Mouse (Mus musculus): ENCODE results near the gene Dnajc30. TPM values are rescaled to one million over a fixed set of nuclear protein-coding genes. Genes with fewer than 3 reads are reported as not detected.
"Not testable (repeated sequence)": the region's sequence is repeated elsewhere in the genome, so short reads cannot be mapped to it uniquely, and the experiment has no call there.

The Dnajc30 gene
- polyA plus RNA-seq, 1 experiment from 2014 or later = 36.3 TPM

DNA sequence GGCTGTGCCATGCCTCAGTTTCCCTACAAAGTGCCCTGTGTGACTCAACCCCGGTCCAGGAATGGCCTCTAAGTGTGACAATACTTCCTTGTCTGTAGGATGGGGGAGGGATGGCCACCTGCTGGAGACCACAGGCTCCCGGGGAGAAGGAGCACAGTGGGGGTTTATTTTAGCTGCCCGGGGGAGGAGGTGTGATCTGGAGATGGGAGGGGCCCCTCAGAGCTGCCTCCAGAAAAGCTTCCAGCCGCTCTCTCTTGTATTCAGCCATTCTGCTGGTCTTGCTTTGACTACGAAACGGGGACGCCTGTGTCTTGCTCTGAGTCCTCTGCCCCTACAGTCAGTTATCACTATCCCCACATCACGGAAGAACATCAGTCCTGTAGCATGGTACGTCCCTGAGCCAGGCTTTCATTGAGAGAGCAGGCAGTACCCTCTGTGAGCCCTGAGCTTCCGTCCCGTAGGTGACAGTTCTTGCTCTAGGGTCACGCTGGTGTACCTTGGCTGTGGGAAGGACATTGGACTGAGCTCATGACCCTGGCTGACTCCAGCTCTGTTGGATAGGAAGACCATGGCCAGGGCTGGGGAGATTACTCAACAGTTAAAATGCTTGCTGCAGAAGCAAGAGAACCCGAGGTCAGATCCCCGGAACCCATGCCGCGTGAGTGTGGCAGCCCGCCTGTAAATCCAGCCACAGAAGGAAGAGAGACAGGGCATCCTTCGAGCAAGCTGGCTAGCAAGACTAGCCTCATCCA is 28.2 kb upstream of the Dnajc30 start:
- H3K9ac ChIP-seq = no peak overlapping the region
- no peak overlapping the region for H3K27ac ChIP-seq (replicated peaks)
- ATAC-seq (ENCODE audit: insufficient number of reproducible peaks, low FRiP score, low TSS enrichment, low read depth) = no peak
- WGBS = 69% methylated on average over 18 of the region's 18 CpGs
- H3K4me2 ChIP-seq (replicated peaks) = no peak overlapping the region
- no peak overlapping the region for H3K4me3 ChIP-seq (replicated peaks)
- H3K9me3 ChIP-seq (replicated peaks) = no peaks in the 10 kb centered on the region
- H3K4me1 ChIP-seq = peaks cover 10% of the 10 kb centered on the region; the same call in 1 of the 2 replicates
- H3K27me3 ChIP-seq = no peaks in the 10 kb centered on the region
- H3K36me3 ChIP-seq = peaks cover 22% of the 10 kb centered on the region; the same call in 1 of the 2 replicates

DNA sequence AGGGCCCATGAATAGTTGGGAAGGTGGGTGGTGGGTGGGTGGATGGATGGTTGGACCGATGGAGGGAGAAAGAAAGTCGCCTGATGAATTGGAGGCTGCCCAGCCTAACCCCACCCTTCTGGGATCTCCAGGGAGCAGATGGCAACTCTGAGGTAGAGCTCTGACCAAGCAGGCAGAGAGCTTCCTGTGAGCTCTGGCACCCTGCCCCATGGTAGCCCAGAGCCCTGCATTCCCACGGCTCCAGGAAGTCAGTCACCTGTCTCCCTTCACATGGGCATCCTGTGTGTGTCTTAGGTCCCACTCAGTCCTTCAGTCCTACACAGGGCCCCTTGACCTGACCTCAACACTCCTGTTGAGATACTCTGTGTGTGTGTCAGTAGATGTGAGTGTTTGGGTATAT is 26.1 kb upstream of the Dnajc30 start:
- Histone ChIP-seq H3K4me2 (replicated peaks) (no peak overlapping the region), H3K4me1 (peaks cover 10% of the 10 kb centered on the region; the same call in 1 of the 2 replicates), H3K27ac (replicated peaks) (no peak overlapping the region), H3K9me3 (replicated peaks) (no peaks in the 10 kb centered on the region), H3K4me3 (replicated peaks) (no peak overlapping the region), H3K9ac (no peak overlapping the region), H3K36me3 (peaks cover 22% of the 10 kb centered on the region; the same call in 1 of the 2 replicates), H3K27me3 (no peaks in the 10 kb centered on the region)
- ATAC-seq (ENCODE audit: insufficient number of reproducible peaks, low FRiP score, low TSS enrichment, low read depth) = no peak
- 81% methylated on average over 3 of the region's 3 CpGs for WGBS

DNA sequence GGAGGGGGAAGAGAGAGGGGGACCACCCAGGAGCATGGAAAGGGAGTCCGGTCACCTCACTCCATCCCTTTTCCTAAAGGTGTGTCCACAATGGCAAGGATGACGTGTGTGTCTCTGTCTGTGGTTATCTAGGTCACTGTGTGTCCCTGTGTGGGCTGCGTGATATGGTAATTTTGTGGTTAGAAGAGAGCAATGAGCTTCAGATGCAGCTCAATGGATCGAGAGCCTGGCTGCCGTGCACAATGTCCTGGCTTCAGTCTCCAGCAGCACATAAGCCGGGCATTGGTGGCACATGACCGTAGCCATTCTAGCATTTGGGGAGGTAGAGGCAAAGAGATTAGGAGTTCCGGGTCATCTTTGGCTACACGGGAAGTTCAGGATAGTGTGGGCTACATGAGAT is 24.5 kb upstream of the Dnajc30 start:
- Histone ChIP-seq H3K4me1 (peaks cover 10% of the 10 kb centered on the region; the same call in 1 of the 2 replicates), H3K27me3 (no peaks in the 10 kb centered on the region), H3K4me2 (replicated peaks) (no peak overlapping the region), H3K27ac (replicated peaks) (no peak overlapping the region), H3K36me3 (peaks cover 27% of the 10 kb centered on the region; the same call in 1 of the 2 replicates), H3K9me3 (replicated peaks) (no peaks in the 10 kb centered on the region), H3K4me3 (replicated peaks) (no peak overlapping the region), H3K9ac (no peak overlapping the region)
- 76% methylated on average over 9 of the region's 9 CpGs for WGBS
- no peak for ATAC-seq (ENCODE audit: insufficient number of reproducible peaks, low FRiP score, low TSS enrichment, low read depth)

DNA sequence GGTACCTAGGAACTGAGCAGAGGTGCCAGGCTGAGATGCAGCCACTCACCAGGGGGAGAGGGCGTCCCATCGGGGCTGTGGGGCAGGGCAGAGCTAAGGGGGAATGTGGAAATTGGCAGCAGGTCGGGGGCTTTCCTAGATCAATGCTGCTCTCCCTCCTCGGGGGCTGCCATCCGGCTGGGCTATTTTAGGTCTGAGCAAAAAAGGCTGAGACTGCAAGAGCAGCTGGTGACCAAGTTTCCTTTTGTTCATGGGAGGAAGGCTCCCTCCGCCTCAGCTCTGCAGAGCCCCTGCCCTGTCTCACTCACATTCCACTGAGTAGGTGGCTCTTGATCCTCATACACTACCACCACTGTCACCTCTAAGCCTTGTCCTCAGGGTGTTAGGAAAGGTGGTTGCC is 23.9 kb upstream of the Dnajc30 start:
- WGBS = 43% methylated on average over 6 of the region's 6 CpGs
- H3K9me3 ChIP-seq (replicated peaks) = no peaks in the 10 kb centered on the region
- no peak overlapping the region for H3K9ac ChIP-seq
- no peak overlapping the region for H3K4me2 ChIP-seq (replicated peaks)
- ATAC-seq (ENCODE audit: insufficient number of reproducible peaks, low FRiP score, low TSS enrichment, low read depth) = no peak
- peaks cover 10% of the 10 kb centered on the region; the same call in 1 of the 2 replicates for H3K4me1 ChIP-seq
- no peak overlapping the region for H3K4me3 ChIP-seq (replicated peaks)
- H3K27me3 ChIP-seq = no peaks in the 10 kb centered on the region
- H3K36me3 ChIP-seq = peaks cover 32% of the 10 kb centered on the region
- no peak overlapping the region for H3K27ac ChIP-seq (replicated peaks)

DNA sequence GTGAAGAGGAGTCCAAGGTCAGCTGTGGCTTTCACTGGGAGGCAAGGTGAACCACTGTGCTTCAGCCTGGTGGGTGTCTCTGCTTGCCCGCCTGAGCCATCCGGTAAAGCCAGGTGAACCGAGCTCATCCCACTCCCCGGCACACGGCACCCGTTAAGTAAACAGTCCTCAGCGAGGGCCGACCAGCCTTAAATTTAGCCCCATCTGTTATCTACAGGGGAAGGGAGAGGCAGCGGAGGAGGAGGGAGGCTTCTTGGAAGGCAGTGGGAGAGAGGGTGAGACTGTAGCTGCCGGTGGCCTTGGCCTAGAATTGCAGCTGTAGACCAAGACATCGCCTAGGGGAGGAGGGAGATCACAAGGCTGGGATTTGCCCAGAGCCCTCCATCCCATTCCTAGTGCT is 23.2 kb upstream of the Dnajc30 start:
- Histone ChIP-seq H3K36me3 (peaks cover 39% of the 10 kb centered on the region), H3K4me3 (replicated peaks) (no peak overlapping the region)

DNA sequence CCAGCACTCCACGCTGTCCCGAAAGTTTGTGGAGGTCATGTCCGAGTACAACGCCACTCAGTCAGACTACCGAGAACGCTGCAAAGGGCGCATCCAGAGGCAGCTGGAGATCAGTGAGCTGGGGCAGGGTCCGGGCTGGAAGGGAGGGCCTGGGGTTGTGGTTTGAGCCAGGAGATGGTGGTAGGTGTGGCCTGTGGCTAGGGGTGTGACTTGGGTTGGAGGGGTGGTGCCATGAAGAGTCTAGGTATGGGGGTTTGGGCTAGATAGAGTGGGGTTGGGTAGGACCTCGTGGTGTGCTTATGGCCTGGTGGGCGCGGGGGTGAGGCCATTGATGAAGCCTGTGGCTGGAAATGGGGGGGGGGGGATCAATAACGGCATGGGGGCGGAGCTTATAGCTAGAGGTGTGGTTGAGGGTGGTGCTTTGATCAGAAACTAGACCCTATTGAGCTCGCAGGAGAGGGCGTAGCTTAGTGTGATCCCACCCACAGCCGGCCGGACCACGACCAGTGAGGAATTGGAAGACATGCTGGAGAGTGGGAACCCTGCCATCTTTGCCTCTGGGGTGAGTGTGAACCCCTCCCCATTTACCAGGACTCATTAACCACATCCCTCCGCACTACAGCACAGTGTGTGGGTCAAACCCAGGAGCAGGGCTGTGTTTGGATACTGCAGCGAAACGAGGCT is 21.8 kb upstream of the Dnajc30 start:
- Histone ChIP-seq H3K9ac (no peak overlapping the region), H3K36me3 (peaks cover 45% of the 10 kb centered on the region), H3K27me3 (no peaks in the 10 kb centered on the region), H3K4me2 (replicated peaks) (no peak overlapping the region), H3K4me1 (peaks cover 10% of the 10 kb centered on the region; the same call in 1 of the 2 replicates), H3K9me3 (replicated peaks) (no peaks in the 10 kb centered on the region), H3K27ac (replicated peaks) (no peak overlapping the region), H3K4me3 (replicated peaks) (no peak overlapping the region)
- no peak for ATAC-seq (ENCODE audit: insufficient number of reproducible peaks, low FRiP score, low TSS enrichment, low read depth)
- 38% methylated on average over 20 of the region's 21 CpGs for WGBS

More for the DNA sequence above, 23.2 kb upstream of the Dnajc30 start:
- ATAC-seq (ENCODE audit: insufficient number of reproducible peaks, low FRiP score, low TSS enrichment, low read depth) = no peak
- Histone ChIP-seq H3K4me1 (peaks cover 10% of the 10 kb centered on the region; the same call in 1 of the 2 replicates), H3K9me3 (replicated peaks) (no peaks in the 10 kb centered on the region), H3K9ac (no peak overlapping the region), H3K27me3 (no peaks in the 10 kb centered on the region), H3K27ac (replicated peaks) (no peak overlapping the region), H3K4me2 (replicated peaks) (no peak overlapping the region)
- WGBS = 82% methylated on average over 11 of the region's 11 CpGs

DNA sequence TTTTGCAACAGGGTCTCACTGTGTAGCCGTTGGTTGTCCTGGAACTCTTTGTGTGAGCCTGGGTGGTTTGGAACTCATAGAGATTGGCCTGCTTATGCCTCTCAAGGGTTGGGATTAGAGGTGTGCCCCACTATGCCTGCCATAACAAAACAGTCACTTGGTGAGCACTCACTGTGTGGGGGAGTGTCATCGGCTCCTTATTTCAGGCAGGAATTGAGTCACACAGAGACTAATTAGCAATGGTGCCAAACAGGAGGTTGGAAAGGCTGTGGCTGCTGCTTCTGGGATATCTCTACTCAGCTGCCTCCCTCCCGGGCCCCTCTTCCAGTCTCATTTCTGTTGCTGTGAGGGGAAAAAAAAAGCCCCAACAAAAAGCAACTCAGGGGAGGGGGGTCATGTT is 19.4 kb upstream of the Dnajc30 start:
- no peak overlapping the region for H3K9ac ChIP-seq
- H3K4me2 ChIP-seq (replicated peaks) = no peak overlapping the region
- no peaks in the 10 kb centered on the region for H3K27me3 ChIP-seq
- H3K4me1 ChIP-seq = peaks cover 9% of the 10 kb centered on the region; the same call in 1 of the 2 replicates
- no peak overlapping the region for H3K27ac ChIP-seq (replicated peaks)
- H3K4me3 ChIP-seq (replicated peaks) = no peak overlapping the region
- H3K36me3 ChIP-seq = peaks cover 48% of the 10 kb centered on the region
- no peak for ATAC-seq (ENCODE audit: insufficient number of reproducible peaks, low FRiP score, low TSS enrichment, low read depth)
- WGBS = 88% methylated on average over 3 of the region's 3 CpGs
- no peaks in the 10 kb centered on the region for H3K9me3 ChIP-seq (replicated peaks)

DNA sequence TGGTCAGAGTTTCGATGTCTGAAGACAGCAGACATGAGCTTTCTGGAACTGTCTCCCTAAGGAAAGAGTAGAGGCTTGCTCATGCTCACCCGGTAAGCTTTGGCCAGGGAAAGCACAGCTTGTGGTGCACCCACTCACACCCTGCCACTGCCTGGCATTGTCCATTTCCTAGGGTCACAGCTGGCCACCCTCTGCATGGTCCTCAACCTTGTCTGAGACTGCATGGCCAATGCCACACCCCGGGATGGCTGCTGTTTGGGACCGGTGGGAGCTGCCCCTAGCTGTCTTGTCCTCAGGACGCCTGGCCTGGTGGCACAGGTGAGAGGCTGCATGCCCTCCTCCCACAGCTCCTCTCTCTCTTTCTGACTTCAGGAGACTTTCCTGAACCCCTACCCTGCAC is 15.5 kb upstream of the Dnajc30 start:
- no peak overlapping the region for H3K4me3 ChIP-seq (replicated peaks)
- no peak overlapping the region for H3K27ac ChIP-seq (replicated peaks)
- no peaks in the 10 kb centered on the region for H3K4me1 ChIP-seq
- ATAC-seq (ENCODE audit: insufficient number of reproducible peaks, low FRiP score, low TSS enrichment, low read depth) = no peak
- H3K27me3 ChIP-seq = no peaks in the 10 kb centered on the region
- H3K36me3 ChIP-seq = peaks cover 65% of the 10 kb centered on the region
- no peak overlapping the region for H3K4me2 ChIP-seq (replicated peaks)
- WGBS = 91% methylated on average over 5 of the region's 5 CpGs
- no peaks in the 10 kb centered on the region for H3K9me3 ChIP-seq (replicated peaks)
- no peak overlapping the region for H3K9ac ChIP-seq

DNA sequence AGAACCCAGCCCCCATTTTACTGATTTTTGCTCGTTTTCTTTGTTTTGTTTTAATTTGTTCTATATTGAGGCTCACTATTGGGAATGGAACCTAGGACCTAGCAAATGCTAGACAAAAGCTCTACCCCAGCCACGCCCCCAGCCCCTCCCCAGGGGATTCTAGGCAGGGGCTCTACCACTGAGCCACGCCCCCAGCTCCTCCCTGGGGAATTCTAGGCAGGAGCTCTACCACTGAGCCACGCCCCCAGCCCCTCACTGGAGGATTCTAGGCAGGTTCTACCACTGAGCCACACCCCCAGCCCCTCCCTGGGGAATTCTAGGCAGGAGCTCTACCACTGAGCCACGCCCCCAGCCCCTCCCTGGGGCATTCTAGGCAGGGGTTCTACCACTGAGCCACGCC is 14.7 kb upstream of the Dnajc30 start:
- ATAC-seq (ENCODE audit: insufficient number of reproducible peaks, low FRiP score, low TSS enrichment, low read depth); H3K4me3 ChIP-seq (replicated peaks); H3K9me3 ChIP-seq (replicated peaks); H3K27me3 ChIP-seq; H3K9ac ChIP-seq; H3K4me1 ChIP-seq; H3K4me2 ChIP-seq (replicated peaks); H3K27ac ChIP-seq (replicated peaks): not testable (repeated sequence)
- H3K36me3 ChIP-seq = peaks cover 69% of the 10 kb centered on the region
- WGBS = 85% methylated on average over 6 of the region's 6 CpGs

DNA sequence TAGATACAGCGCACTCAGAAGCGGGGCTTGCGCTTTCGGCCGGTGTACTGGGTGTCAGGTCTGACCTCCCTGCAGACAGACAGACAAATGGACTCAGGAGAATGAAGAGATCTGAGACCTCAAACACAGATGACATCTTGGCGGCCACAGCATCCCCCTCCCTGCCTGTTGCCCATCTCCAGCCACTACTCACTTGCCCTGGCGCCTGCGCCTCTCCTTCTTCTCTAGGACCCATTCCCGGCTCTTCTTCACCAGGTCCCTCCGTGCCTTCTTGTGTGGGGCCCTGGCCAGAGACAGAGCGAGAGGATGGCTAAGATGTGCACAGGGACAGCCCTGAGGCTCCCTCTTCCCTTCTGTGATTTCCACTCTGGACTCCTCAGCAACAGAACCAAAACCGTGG is 10.6 kb upstream of the Dnajc30 start:
- no peaks in the 10 kb centered on the region for H3K9me3 ChIP-seq (replicated peaks)
- no peaks in the 10 kb centered on the region for H3K27me3 ChIP-seq
- H3K36me3 ChIP-seq = peaks cover 75% of the 10 kb centered on the region
- 89% methylated on average over 12 of the region's 12 CpGs for WGBS
- ATAC-seq (ENCODE audit: insufficient number of reproducible peaks, low FRiP score, low TSS enrichment, low read depth) = no peak
- H3K9ac ChIP-seq = no peak overlapping the region
- no peak overlapping the region for H3K4me2 ChIP-seq (replicated peaks)
- H3K27ac ChIP-seq (replicated peaks) = no peak overlapping the region
- H3K4me1 ChIP-seq = no peaks in the 10 kb centered on the region
- H3K4me3 ChIP-seq (replicated peaks) = no peak overlapping the region

DNA sequence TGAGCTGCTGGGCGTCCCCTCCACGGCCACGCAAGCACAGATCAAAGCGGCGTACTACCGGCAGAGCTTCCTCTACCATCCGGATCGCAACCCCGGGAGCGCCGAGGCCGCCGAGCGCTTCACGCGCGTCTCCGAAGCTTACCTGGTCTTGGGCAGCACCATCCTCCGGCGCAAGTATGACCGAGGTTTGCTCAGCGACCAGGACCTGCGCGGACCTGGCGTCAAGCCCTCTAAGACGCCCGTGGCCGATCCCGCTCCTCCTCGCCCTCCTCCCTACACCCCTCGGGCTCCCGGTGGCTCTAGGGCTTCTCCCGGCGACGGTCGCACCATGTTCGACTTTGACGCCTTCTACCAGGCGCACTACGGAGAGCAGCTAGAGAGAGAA is 372 bp downstream of the Dnajc30 start:
- Histone ChIP-seq H3K36me3 (peaks cover 44% of the 10 kb centered on the region), H3K4me2 (replicated peaks) (peak overlapping the region; percentile 87), H3K27me3 (no peaks in the 10 kb centered on the region), H3K27ac (replicated peaks) (peak overlapping the region; percentile 66; the same call in 1 of the 2 replicates), H3K4me1 (peaks cover 20% of the 10 kb centered on the region), H3K9ac (peak overlapping the region; percentile 85), H3K4me3 (replicated peaks) (peak overlapping the region; percentile 97), H3K9me3 (replicated peaks) (no peaks in the 10 kb centered on the region)
- WGBS = 0% methylated on average over 40 of the region's 40 CpGs
- no peak for ATAC-seq (ENCODE audit: insufficient number of reproducible peaks, low FRiP score, low TSS enrichment, low read depth)
